ENCODE assay signal across 8 mouse cellular contexts in the genomic region with DNA sequence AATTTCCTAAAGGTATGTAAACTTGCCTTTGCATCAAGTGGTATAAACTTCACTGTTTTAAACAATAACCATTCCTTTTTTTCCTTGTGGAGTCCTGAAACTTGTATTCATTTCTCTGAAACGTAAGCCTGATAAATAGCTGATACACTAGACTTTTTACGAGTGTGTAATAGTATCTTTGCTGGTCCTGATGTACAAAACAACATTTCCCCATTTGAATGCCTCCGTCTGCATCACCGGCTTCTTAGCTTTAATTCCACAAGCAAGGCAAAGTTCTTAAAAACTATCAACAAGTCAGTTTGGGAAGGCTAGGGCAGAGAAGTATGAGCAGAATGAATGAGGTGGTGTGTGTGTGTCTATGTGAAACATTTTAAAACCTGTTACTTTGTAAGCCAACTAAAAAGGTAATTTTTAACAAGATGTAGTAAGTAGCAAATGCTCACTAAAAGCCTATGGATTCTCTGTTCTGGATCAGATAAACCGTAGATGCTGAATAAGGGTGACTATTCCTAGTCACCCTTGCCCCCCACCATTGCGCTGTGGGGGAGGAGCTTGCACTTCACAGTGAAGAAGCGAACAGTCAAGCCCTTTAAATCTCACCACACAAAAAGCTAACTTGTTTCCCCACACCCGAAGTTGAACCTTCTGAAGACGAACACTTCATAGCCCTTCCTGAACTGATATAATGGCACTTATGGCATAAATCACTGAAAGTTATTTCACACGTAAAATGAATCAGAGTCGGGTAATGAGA. TPM values are rescaled to one million over a fixed set of nuclear protein-coding genes. Genes with fewer than 3 reads are reported as not detected.
DNase-seq lines count a peak whose midpoint lies in the region; ATAC-seq and TF ChIP-seq lines count a peak whose summit lies in the region.

No protein-coding gene starts in this region.

- 28% methylated on average over 11 of the region's 11 CpGs for WGBS in hindbrain, embryonic 12.5 days
- WGBS in liver, embryonic 14.5 days (ENCODE audit: insufficient replicate concordance), result 13% methylated on average over 11 of the region's 11 CpGs
- WGBS in olfactory bulb, adult 2 months, result 28% methylated on average over 11 of the region's 11 CpGs

- H3K9ac ChIP-seq in hindbrain, embryonic 12.5 days, result no peak overlapping the region; the same call in 1 of the 2 replicates
- H3K9ac ChIP-seq in liver, embryonic 14.5 days (replicated peaks), result peak overlapping the region; percentile 99

- TF ChIP-seq CTCF in layer of hippocampus, adult 2 months (conservative IDR thresholded peaks at IDR 0.05), result no peak
- no peak for TF ChIP-seq CTCF in liver, embryonic 14.5 days (IDR thresholded peaks at IDR 0.05; ENCODE audit: low read depth)
- TF ChIP-seq CTCF in olfactory bulb, adult 2 months (IDR thresholded peaks at IDR 0.05; ENCODE audit: insufficient read depth, low read depth, low read length), result no peak

- peak overlapping the region; percentile 68 for H3K4me2 ChIP-seq in hindbrain, embryonic 12.5 days (replicated peaks)
- H3K4me2 ChIP-seq in liver, embryonic 14.5 days (ENCODE audit: low read depth), result peak overlapping the region; percentile 96

- ATAC-seq in hindbrain, embryonic 12.5 days (ENCODE audit: low FRiP score), result no peak
- no peak for ATAC-seq in liver, embryonic 14.5 days (ENCODE audit: insufficient read depth)
- no peak for ATAC-seq in frontal cortex, adult (ENCODE audit: low TSS enrichment)

- DNase-seq in layer of hippocampus, adult 2 months (ENCODE audit: low spot score in 2 of 2), result no peak
- no peak for DNase-seq in layer of hippocampus, postnatal 36 days
- DNase-seq in embryo, embryonic 10.5 days (ENCODE audit: low spot score), result peak; percentile 56
- DNase-seq in liver, embryonic 14.5 days (ENCODE audit: low read depth in 3 of 3, low spot score in 3 of 3), result peak; percentile 58 to 67 (median 61)
- no peak for DNase-seq in left cerebral cortex, adult 8-10 months (ENCODE audit: low spot score in 2 of 2)

- no peaks in the 10 kb centered on the region for H3K27me3 ChIP-seq in hindbrain, embryonic 12.5 days
- H3K27me3 ChIP-seq in liver, embryonic 14.5 days (ENCODE audit: control insufficient read depth, insufficient read depth, low read length), result no peaks in the 10 kb centered on the region

- no peaks in the 10 kb centered on the region for H3K9me3 ChIP-seq in hindbrain, embryonic 12.5 days (replicated peaks)
- H3K9me3 ChIP-seq in liver, embryonic 14.5 days (ENCODE audit: control insufficient read depth, low read length), result no peaks in the 10 kb centered on the region

- TF ChIP-seq POLR2A in olfactory bulb, adult 2 months (IDR thresholded peaks at IDR 0.05; ENCODE audit: insufficient read depth, low read depth, low read length), result no peak

- H3K27ac ChIP-seq in layer of hippocampus, adult 2 months, result peak overlapping the region; percentile 92; the same call in 1 of the 2 replicates
- H3K27ac ChIP-seq in hindbrain, embryonic 12.5 days, result no peak overlapping the region
- H3K27ac ChIP-seq in liver, embryonic 14.5 days, result peak overlapping the region; percentile 96
- H3K27ac ChIP-seq in olfactory bulb, adult 2 months (ENCODE audit: insufficient read depth, low read depth, low read length), result no peak overlapping the region

- peaks cover 7% of the 10 kb centered on the region; the same call in 1 of the 2 replicates for H3K4me1 ChIP-seq in hindbrain, embryonic 12.5 days
- peaks cover 10 to 18% of the 10 kb centered on the region in 2 experiments for H3K4me1 ChIP-seq in liver, embryonic 14.5 days (replicated peaks; ENCODE audit: control insufficient read depth in 2 of 2, insufficient read depth in 2 of 2, low read length in 1 of 2)
- no peaks in the 10 kb centered on the region for H3K4me1 ChIP-seq in olfactory bulb, adult 2 months (ENCODE audit: control insufficient read depth, insufficient read depth, low read length)

- TF ChIP-seq EP300 in liver, embryonic 14.5 days (IDR thresholded peaks at IDR 0.05; ENCODE audit: low read depth), result 0 out of 2 replicates have a peak, but pooled peaks have one; percentile 15

- H3K4me3 ChIP-seq in layer of hippocampus, adult 2 months, result peak overlapping the region; percentile 95
- H3K4me3 ChIP-seq in hindbrain, embryonic 12.5 days, result peak overlapping the region; percentile 83
- peak overlapping the region; percentile 74 to 88 for H3K4me3 ChIP-seq in liver, embryonic 14.5 days (ENCODE audit: insufficient read depth in 1 of 2, low read depth in 2 of 2, low read length in 2 of 2)
- H3K4me3 ChIP-seq in olfactory bulb, adult 2 months (ENCODE audit: insufficient read depth, low read depth, low read length), result peak overlapping the region; percentile 24

- H3K36me3 ChIP-seq in hindbrain, embryonic 12.5 days, result no peaks in the 10 kb centered on the region
- no peaks in the 10 kb centered on the region for H3K36me3 ChIP-seq in liver, embryonic 14.5 days (replicated peaks; ENCODE audit: control insufficient read depth, insufficient read depth, low read depth)

RNA-seq across cellular contexts. Expression of gene Ptbp3, which starts 1.9 kb away (rescaled TPM):
- total RNA-seq in layer of hippocampus, adult 2 months (2021), result 10 to 100 TPM; 35.6 to 44.3 TPM
- total RNA-seq in layer of hippocampus, postnatal 36 days (2021), result 10 to 100 TPM; 35.1 to 39.8 TPM
- polyA plus RNA-seq in hindbrain, embryonic 12.5 days (2016; fragmentation: Nextera tagmentation; extraction: Ambion mirVana), result 37.5 and 43.0 TPM in 2 replicates
- polyA plus RNA-seq in liver, embryonic 14.5 days (2012; rRNA removed), result 22.7 and 26.6 TPM in 2 replicates
- polyA plus RNA-seq in liver, embryonic 14.5 days (2014; fragmentation: Nextera tagmentation; extraction: Ambion mirVana), result 64.7 and 72.3 TPM in 2 replicates
- not detected in 2 replicates for polyA plus RNA-seq in olfactory bulb, adult 2 months (2012; ENCODE audit: insufficient read depth, insufficient read length, low replicate concordance, missing spikeins)
- 10 to 100 TPM; 26.8 to 33.7 (median 29.1) TPM for total RNA-seq in left cerebral cortex, adult 8-10 months (2022)

RNA-seq across cellular contexts. Expression of gene Hsdl2, which starts 34.0 kb away (rescaled TPM):
- total RNA-seq in layer of hippocampus, adult 2 months (2021), result 10 to 100 TPM; 25.3 to 26.6 TPM
- 10 to 100 TPM; 28.2 to 29.0 TPM for total RNA-seq in layer of hippocampus, postnatal 36 days (2021)
- polyA plus RNA-seq in hindbrain, embryonic 12.5 days (2016; fragmentation: Nextera tagmentation; extraction: Ambion mirVana), result 37.8 and 41.8 TPM in 2 replicates
- polyA plus RNA-seq in liver, embryonic 14.5 days (2012; rRNA removed), result 5.5 and 10.4 TPM in 2 replicates
- polyA plus RNA-seq in liver, embryonic 14.5 days (2014; fragmentation: Nextera tagmentation; extraction: Ambion mirVana), result 16.3 and 17.6 TPM in 2 replicates
- polyA plus RNA-seq in olfactory bulb, adult 2 months (2012; ENCODE audit: insufficient read depth, insufficient read length, low replicate concordance, missing spikeins), result not detected in 2 replicates
- total RNA-seq in left cerebral cortex, adult 8-10 months (2022), result 10 to 100 TPM; 26.0 to 31.1 (median 29.2) TPM

Comparison
In these comparisons a context has a peak if more than half of its experiments do, and no peak if none do; other contexts are left out.
1. DNase-seq: peak in embryo, embryonic 10.5 days (single experiment) and liver, embryonic 14.5 days (3 of 3); none in layer of hippocampus, adult 2 months (0 of 2), layer of hippocampus, postnatal 36 days (0 of 2) and left cerebral cortex, adult 8-10 months (0 of 2).
2. H3K27ac ChIP-seq: peak in layer of hippocampus, adult 2 months (single experiment) and liver, embryonic 14.5 days (single experiment); none in hindbrain, embryonic 12.5 days (single experiment) and olfactory bulb, adult 2 months (single experiment).
3. H3K4me3 ChIP-seq: peak in every context shown above with its lines; median percentile 95 in layer of hippocampus, adult 2 months; 83 in hindbrain, embryonic 12.5 days; 81 in liver, embryonic 14.5 days; 24 in olfactory bulb, adult 2 months.